Mouse (Mus musculus): Measurements from ENCODE around the gene Snx18.

Gene Snx18

GRCm38 (mm10) chr13:113615546-113615941 is 2.8 kb downstream of the Snx18 start:
- DNase-seq, result peak; percentile 49 to 64

GRCm38 (mm10) chr13:113614635-113615545 is 3.5 kb downstream of the Snx18 start:
- DNase-seq, result peak; percentile 82 to 90

DNA sequence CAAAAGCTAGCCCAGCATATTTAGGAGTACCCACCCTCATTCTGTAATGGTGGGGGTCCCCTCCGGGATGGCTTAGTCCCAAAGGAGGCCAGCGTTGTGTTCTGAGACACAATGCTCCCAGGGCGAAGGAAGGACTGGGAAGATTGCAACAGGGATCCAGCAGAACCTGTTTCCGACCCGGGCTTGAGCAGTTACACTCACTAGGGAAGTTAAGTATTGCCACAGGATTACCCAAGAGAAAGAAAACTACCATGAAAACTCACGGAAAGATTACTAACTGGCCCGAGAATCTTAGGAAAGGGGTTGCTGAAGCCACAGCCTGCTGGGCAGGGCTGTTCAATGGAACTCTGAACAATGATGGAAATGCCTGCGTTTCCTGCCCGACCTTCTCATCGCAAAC is 4.5 kb downstream of the Snx18 start:
- no peak for DNase-seq

DNA sequence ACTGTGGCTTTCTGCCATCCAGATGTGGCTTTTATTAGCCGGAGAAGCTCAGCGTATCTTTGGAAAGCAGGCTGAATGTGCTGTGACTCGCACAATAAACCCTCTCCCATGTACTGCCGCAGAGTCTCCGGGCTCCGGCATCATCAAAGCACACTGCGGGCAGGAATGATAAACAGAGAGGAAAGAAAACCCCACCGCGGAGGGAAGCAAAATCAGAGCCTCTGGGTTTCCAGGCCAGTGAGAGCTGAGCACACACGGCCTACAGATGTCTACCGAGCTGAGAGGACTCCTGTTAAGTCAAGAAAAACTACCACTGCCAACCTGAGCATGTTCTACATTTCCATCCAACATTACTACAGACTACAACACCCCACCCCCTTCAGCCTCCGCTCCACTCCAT is 5.0 kb downstream of the Snx18 start:
- DNase-seq, result peak in 1 of 2 experiments; percentile 43

DNA sequence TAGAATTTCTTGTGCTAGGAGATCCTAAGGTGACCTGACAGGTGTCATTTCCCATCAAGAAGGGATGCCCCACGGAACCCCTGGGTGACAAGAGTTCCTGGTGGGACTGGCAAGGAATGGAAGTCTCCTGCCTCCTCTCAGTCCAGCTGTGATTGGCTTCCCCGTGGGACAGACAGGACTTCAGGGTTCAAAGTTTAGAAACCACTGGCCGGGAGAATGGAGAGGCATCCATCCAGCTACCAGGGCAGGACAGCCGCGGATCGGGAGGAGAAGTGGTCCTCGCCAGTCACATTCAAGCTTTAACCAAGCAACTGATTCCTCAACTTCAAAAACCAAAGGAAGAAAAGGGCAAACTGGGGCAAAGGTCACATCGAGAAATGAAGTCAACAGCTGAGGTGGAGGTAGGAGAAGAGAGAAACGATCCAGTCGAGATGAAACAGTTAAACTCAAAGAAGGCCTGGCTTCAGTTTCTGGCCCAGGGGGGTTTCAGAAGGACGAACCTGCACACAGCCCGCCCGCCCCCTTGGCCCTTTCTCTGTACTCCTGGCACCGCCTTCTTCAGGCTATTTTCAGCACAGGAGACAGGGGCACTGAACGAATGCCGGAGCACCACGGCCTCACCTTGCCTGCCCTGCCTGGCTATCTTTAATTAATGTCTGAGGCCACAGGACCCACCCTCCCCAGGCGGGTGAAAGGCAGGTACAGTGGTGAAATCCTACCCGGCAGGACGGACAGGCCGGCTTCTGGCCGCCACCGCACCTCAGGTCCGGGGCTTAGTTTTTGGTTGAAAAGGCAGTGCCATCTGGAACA is 6.0 kb downstream of the Snx18 start:
- DNase-seq, result peak; percentile 37 to 50

- no peak for DNase-seq
These were observed 7.4 kb downstream of the Snx18 start for GRCm38 (mm10) chr13:113610732-113611500.

- no peak for DNase-seq
These were observed 8.9 kb downstream of the Snx18 start for GRCm38 (mm10) chr13:113609429-113609828.

DNA sequence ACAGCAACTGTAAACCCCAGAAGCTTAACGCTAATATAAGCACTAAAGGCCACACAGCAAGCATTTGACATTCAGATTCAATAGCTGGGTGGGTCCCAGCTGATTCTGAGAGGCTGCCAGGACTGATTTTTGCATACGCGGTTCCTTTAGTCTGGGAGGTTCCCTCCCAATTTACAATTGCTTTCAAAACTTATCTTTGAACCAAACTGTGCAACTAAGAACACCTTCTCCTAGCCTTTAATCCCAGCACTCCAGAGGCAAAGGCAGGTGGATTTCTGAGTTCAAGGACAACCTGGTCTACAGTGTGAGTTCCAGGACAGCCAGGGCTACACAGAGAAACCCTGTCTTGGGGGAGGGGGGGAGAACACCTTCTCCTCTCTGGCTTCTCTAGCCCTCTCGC is 10.5 kb downstream of the Snx18 start:
- no peak for DNase-seq

- no peak for DNase-seq
These were observed 11.0 kb downstream of the Snx18 start for GRCm38 (mm10) chr13:113607371-113607770.

DNA sequence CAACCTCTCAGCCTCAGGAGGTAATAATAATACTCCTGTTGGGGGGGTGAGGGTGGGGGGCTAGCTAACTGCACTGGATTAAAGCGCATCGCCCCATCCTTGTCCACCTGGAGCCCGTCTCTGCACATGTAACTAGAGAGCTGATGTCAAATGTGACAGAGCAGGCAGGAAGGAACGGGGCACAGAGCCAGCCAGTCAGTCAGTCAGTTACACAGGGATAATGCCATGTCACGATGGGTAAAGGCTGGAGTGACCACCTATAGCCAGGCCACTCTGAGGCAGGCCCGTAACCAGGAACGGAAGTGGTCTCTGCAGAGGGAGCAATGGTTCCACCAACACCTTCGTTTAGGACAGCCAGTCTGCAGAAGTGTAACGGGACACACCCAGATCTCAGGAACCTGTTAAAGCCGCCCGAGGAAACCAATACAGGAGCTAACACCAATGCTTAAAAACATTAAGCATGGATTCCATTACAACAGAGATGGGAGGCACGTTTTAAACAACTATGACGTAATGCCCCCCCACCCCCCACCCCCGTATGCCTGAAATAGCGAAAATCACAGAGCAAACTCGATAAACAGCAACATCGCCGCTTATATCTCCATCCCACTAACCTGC is 11.5 kb downstream of the Snx18 start:
- DNase-seq, result no peak

DNA sequence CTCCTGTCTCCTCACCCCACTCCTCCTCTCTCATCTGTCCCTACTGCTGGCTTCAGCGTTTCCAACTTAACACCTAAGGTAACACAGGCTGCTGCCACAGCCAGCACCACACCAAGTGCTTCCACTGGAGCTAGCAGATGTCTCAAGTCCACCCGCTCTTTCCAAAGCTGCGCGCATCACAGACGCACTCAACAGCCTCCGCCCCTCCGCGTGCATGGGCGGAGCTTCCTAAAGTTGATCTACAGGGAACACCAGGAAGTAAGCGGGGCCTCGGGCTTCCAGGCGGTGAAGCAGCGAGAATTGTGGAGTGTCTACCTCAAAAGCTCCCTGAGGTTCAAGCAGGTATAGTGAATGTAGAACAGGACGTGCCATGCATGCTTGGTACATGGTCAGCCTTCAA is 12.2 kb downstream of the Snx18 start:
- DNase-seq, result no peak

DNA sequence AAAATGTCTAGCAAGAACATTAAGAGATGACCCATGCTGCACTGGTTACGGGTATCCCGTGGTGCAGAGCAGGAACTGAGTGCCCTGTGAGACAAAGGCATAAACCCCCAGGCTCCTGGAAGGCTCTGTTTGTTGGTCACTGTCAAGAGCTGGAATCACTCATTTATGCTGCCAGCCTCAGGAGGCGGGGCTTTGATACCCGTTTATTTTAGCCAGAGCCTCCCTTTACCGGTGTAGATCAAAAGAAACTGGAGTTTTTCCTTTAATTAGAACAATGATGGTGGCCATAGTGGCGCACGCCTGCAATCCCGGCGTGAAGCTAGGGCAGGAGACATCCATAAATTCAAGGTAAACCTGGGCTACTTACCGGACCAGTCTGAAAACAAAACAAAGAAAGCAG is 12.7 kb downstream of the Snx18 start:
- DNase-seq, result no peak

DNA sequence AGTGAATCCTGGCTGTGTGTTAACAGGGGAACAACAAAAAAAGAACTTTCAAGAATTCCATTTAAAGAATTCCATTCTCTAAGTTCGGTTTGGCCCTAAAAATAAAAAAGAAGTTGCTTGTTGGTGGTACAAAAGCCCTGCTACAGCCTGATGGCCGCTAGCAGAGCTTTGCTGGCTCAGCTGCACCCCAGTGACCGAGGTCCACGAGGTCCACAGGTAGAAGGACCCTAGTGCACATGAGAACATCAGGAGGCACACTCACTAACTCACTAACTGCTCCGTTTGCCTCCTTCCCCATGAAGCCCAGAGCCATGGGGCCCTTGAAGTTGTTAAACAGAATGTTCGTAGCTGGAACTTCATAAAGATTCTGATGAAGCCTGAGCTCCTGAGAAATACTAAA is 14.0 kb downstream of the Snx18 start:
- DNase-seq, result no peak

GRCm38 (mm10) chr13:113602882-113603342 is 15.5 kb downstream of the Snx18 start:
- DNase-seq, result no peak

- no peak for DNase-seq
These were observed 16.3 kb downstream of the Snx18 start for GRCm38 (mm10) chr13:113601831-113602604.

DNA sequence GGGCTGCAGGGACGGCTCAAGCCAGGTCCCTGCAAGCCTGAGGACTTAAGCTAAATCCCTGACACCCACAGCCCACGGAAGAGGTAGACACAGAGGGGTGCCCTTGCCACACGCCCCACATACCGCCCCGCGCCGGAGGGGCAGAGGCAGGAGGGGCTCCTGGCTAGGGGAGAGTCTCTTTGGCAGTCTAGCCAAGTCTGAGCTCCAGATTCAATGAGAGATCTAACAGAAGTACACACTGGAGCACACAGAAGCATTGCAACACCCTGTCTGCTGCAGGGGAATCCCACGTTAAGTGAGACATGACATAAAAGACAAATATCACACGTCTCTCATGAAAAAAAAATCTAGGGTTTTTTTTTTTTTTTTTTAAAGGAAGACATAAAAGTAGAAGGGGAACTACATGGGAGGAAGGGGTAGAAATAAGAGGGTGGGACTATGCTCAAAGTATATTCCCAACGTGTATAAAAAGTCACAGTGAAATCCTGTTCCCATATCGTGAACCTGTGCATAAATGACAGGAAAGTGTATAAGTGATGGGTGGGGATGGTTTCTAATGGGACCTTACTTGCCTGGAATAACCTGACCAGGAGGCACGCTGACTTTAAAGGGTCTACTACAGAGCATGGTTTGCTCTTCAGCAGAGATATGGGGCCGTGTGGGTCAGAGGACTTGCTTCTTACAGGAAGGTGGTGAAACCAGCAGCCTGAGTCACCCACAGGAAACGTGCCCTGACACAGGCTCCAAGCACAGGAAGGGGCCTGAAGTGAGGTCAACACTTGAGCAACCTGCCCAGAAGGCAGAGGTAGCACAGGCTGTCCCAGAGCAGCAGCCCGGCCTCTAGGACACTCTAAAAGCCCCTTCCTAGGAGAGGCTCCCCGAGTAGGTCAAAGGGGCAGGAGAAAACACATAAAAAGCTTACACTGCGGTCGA is 17.6 kb downstream of the Snx18 start:
- no peak for DNase-seq

DNA sequence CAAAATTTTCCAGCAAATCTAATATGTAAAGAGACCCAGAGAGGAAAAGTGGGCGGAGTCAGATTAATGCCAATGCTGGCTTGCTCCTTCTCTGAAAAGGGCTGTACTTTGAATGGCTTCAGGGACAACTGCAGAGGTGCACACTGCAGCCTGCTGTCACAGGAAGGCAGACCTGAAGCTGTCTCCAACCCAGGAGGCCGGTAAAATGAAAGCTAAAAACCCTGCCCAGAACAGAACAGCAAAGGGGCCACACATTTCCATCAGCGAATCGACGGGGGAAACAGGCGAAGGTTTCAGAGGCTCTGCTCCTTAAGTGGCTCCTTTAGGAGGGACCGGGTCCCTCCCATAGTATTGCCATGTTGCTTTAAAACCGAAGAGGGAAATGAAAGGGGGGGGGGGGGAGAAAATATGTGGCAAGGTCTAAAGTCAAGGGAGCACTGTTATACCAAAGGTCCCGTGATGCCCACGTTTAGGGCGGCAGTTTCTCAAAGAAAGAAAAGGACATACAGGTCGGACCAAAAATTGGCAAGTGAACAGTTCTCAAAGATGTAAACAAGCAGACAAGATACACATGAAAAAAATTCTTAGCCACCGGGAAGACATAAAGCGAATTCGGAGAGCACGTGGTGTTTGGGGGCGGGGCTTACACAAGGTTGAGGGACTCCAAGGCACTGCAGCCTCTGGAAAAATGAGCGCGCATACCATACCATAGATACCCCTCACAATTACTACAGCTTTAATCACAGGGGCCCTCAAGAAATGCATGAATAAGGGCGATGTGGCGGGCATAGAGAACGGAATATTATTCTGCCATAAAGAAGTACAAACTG is 18.4 kb downstream of the Snx18 start:
- DNase-seq, result no peak

GRCm38 (mm10) chr13:113597616-113598015 is 20.7 kb downstream of the Snx18 start:
- DNase-seq, result no peak

DNA sequence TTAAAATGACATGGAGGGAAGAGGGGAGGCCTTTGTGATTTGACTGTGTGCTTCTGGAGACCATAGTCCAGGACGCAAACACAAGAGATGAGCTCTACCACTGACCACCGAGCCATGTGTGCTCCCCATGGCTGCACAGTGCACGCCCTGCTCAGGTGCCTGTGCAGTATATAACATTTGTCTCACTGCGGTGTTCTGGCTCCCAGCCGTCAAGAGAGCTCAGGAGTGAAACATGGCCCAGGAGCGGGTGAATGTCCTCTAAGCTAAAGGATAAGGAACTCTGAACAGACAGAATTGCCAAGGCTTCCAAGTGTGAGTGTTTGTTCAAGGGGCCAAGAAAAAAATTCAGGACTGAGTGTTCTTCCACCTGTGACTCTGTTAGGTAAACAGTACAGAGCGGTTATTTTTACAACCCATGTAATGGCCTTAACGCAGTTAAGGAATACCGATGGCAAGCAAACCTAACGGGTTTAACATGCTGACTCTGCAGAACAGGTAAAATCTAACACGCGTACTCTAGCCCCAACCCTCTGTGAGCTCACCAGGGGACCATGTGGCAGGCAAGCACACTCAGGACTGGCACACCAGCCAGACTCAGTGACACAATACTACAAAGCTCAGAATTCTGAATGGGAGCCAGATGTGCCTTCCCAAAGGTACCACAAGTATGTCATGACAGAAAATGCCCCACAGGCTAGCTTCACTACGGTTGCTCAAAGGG is 21.4 kb downstream of the Snx18 start:
- no peak for DNase-seq
